Mouse (Mus musculus) ZHBTc4 (cell line): ENCODE results near the gene Krt82.
"Not testable (repeated sequence)": the region's sequence is repeated elsewhere in the genome, so short reads cannot be mapped to it uniquely, and the experiment has no call there.

Experiments used
- DNase-seq: peaks from one replicate; pipeline ENCODE4 v3.0.0-alpha.2; 2011; ENCODE audit warnings: low read depth, low spot score

Gene Krt82

GRCm38 (mm10) chr15:101517161-101517560, 33.3 kb downstream of the Krt82 start, which contains the start of gene Gm49425:
Gm49425 (minus strand) TSS chr15:101517261.
- not testable (repeated sequence) for DNase-seq

GRCm38 (mm10) chr15:101508247-101508646, 42.2 kb downstream of the Krt82 start:
- no peak for DNase-seq

GRCm38 (mm10) chr15:101506896-101507758, 43.3 kb downstream of the Krt82 start:
- no peak for DNase-seq

- DNase-seq = peak; percentile 61
These were observed 53.3 kb downstream of the Krt82 start for GRCm38 (mm10) chr15:101497181-101497580.

GRCm38 (mm10) chr15:101495266-101495665, 55.2 kb downstream of the Krt82 start:
- DNase-seq = no peak

- DNase-seq = no peak
These were observed 56.3 kb downstream of the Krt82 start for GRCm38 (mm10) chr15:101494203-101494602.

GRCm38 (mm10) chr15:101493713-101494112, 56.8 kb downstream of the Krt82 start:
- no peak for DNase-seq

GRCm38 (mm10) chr15:101492718-101493117, 57.7 kb downstream of the Krt82 start:
- no peak for DNase-seq

GRCm38 (mm10) chr15:101491431-101491830, 59.0 kb downstream of the Krt82 start, which contains the start of gene Krt83:
Krt83 (minus strand) TSS chr15:101491512.
- DNase-seq = no peak
